Comparison of ENCODE assay signal across 14 mouse cellular contexts in the genomic region with DNA sequence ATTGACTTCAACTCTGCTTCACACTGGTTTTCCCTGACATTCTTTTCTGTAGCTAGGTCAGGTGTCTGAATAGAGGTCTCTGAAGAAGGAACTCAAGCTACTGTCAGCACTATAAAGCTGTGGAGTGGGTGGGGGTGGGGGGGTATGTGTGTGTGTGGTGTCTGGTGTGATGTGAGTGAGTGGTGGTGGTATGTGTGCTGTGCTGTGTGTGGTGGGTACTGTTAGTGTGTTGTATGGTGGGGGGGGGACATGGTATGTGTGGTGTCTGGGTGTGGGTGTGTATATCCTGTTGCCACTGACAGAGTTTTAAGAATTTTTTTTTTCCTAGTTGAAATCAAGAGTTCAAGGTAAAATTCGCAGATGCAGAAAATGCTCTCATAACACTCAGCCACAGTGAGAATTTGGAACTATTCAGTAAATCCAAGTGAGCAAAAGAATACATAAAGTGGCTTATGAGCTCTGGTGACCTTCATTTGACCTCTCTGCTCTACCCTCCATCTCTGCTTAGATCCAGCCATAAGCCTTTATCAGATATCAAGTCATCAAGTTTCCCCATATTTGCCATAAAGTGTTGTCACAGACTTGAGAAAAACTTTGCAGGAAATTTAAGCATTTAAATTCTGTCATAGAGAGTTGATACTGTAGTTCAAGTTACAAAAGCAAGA.
"Had no signal": no experiment of that assay in that cellular context is flagged by ENCODE, and none has a peak within 500 bp of the region (broad histone marks: within the 10 kb centered on the region; RNA-seq: fewer than 3 reads in every experiment).

No protein-coding gene starts in this region.

- H3K27me3 ChIP-seq: intestine, embryonic 15.5 days; liver, embryonic 15.5 days; midbrain, embryonic 12.5 days; neural tube, embryonic 13.5 days had no signal

- H3K4me2 ChIP-seq: intestine, embryonic 15.5 days; liver, embryonic 11.5 days; liver, embryonic 15.5 days; midbrain, embryonic 12.5 days; neural tube, embryonic 13.5 days had no signal

- ATAC-seq: intestine, embryonic 15.5 days; midbrain, embryonic 16.5 days had no signal

- H3K4me3 ChIP-seq: intestine, embryonic 15.5 days; liver, embryonic 15.5 days; midbrain, embryonic 12.5 days; neural tube, embryonic 13.5 days had no signal

- H3K9me3 ChIP-seq: intestine, embryonic 15.5 days; liver, embryonic 15.5 days; midbrain, embryonic 12.5 days; neural tube, embryonic 13.5 days had no signal

- DNase-seq: kidney, adult 9 months; kidney, postnatal 25 days; lung, adult 2 months; lung, postnatal 10 days; retina, postnatal 1 day; right cerebral cortex, postnatal 14 days; thymus, postnatal 4 days had no signal

- H3K9ac ChIP-seq: intestine, embryonic 15.5 days; liver, embryonic 15.5 days; midbrain, embryonic 12.5 days; neural tube, embryonic 13.5 days had no signal

- H3K4me1 ChIP-seq: intestine, embryonic 15.5 days; midbrain, embryonic 12.5 days had no signal

- H3K27ac ChIP-seq: intestine, embryonic 15.5 days; liver, embryonic 15.5 days; macrophage; midbrain, embryonic 12.5 days; neural tube, embryonic 13.5 days had no signal

- H3K36me3 ChIP-seq: intestine, embryonic 15.5 days; liver, embryonic 15.5 days; midbrain, embryonic 12.5 days; neural tube, embryonic 13.5 days had no signal
